Mouse (Mus musculus): ENCODE measurements around the gene Vac14. TPM values are rescaled to one million over a fixed set of nuclear protein-coding genes. Genes with fewer than 3 reads are reported as not detected.

The Vac14 gene
- polyA plus RNA-seq, 1 experiment from 2014 or later, result 16.7 TPM

- no peaks in the 10 kb centered on the region for H3K9me3 ChIP-seq
- WGBS, result 82% methylated on average over 5 of the region's 5 CpGs
- no peaks in the 10 kb centered on the region for H3K27me3 ChIP-seq
- H3K27ac ChIP-seq, result no peak overlapping the region
- no peak overlapping the region for H3K9ac ChIP-seq
- H3K36me3 ChIP-seq, result peaks cover 16% of the 10 kb centered on the region
- ATAC-seq (ENCODE audit: low FRiP score, low read depth), result no peak
- H3K4me2 ChIP-seq (replicated peaks), result no peak overlapping the region
- peaks cover 23% of the 10 kb centered on the region for H3K4me1 ChIP-seq
- no peak overlapping the region for H3K4me3 ChIP-seq
Observed at GRCm38 (mm10) chr8:110697571-110697970, 79.2 kb downstream of the Vac14 start.

- no peak overlapping the region for H3K27ac ChIP-seq
- H3K4me2 ChIP-seq (replicated peaks), result no peak overlapping the region
- peaks cover 29% of the 10 kb centered on the region for H3K4me1 ChIP-seq
- WGBS, result 69% methylated on average over 1 of the region's 1 CpGs
- no peak overlapping the region for H3K9ac ChIP-seq
- no peaks in the 10 kb centered on the region for H3K9me3 ChIP-seq
- ATAC-seq (ENCODE audit: low FRiP score, low read depth), result no peak
- peaks cover 16% of the 10 kb centered on the region for H3K36me3 ChIP-seq
- H3K27me3 ChIP-seq, result no peaks in the 10 kb centered on the region
- no peak overlapping the region for H3K4me3 ChIP-seq
Observed at GRCm38 (mm10) chr8:110698098-110698497, 79.7 kb downstream of the Vac14 start.

- Histone ChIP-seq H3K9me3 (no peaks in the 10 kb centered on the region), H3K36me3 (peaks cover 16% of the 10 kb centered on the region), H3K27me3 (no peaks in the 10 kb centered on the region), H3K4me3 (no peak overlapping the region), H3K4me1 (peaks cover 42% of the 10 kb centered on the region), H3K27ac (no peak overlapping the region), H3K9ac (no peak overlapping the region), H3K4me2 (replicated peaks) (no peak overlapping the region)
- no peak for ATAC-seq (ENCODE audit: low FRiP score, low read depth)
- 77% methylated on average over 7 of the region's 7 CpGs for WGBS
Observed at GRCm38 (mm10) chr8:110699501-110699900, 81.1 kb downstream of the Vac14 start.

GRCm38 (mm10) chr8:110700561-110700960 lies 82.2 kb downstream of the Vac14 start:
- no peaks in the 10 kb centered on the region for H3K27me3 ChIP-seq
- H3K27ac ChIP-seq, result no peak overlapping the region
- ATAC-seq (ENCODE audit: low FRiP score, low read depth), result no peak
- H3K36me3 ChIP-seq, result peaks cover 16% of the 10 kb centered on the region
- H3K9ac ChIP-seq, result no peak overlapping the region
- no peak overlapping the region for H3K4me3 ChIP-seq
- no peaks in the 10 kb centered on the region for H3K9me3 ChIP-seq
- 85% methylated on average over 2 of the region's 2 CpGs for WGBS
- no peak overlapping the region for H3K4me2 ChIP-seq (replicated peaks)
- H3K4me1 ChIP-seq, result peaks cover 43% of the 10 kb centered on the region

GRCm38 (mm10) chr8:110702636-110703459 lies 84.5 kb downstream of the Vac14 start:
- Histone ChIP-seq H3K27ac (peak overlapping the region; percentile 88), H3K9ac (peak overlapping the region; percentile 50), H3K36me3 (peaks cover 10% of the 10 kb centered on the region; the same call in 1 of the 2 replicates), H3K4me3 (no peak overlapping the region), H3K4me1 (peaks cover 48% of the 10 kb centered on the region), H3K9me3 (no peaks in the 10 kb centered on the region), H3K4me2 (replicated peaks) (peak overlapping the region; percentile 31), H3K27me3 (no peaks in the 10 kb centered on the region)
- WGBS, result 40% methylated on average over 9 of the region's 9 CpGs
- peak; percentile 34; the same call in 1 of the 2 replicates for ATAC-seq (ENCODE audit: low FRiP score, low read depth)

GRCm38 (mm10) chr8:110703460-110704061 lies 85.2 kb downstream of the Vac14 start:
- Histone ChIP-seq H3K9me3 (no peaks in the 10 kb centered on the region), H3K4me2 (replicated peaks) (peak overlapping the region; percentile 31; the same call in 1 of the 2 replicates), H3K36me3 (peaks cover 10% of the 10 kb centered on the region; the same call in 1 of the 2 replicates), H3K4me1 (peaks cover 48% of the 10 kb centered on the region), H3K4me3 (no peak overlapping the region), H3K27me3 (no peaks in the 10 kb centered on the region), H3K9ac (peak overlapping the region; percentile 50), H3K27ac (peak overlapping the region; percentile 88)
- ATAC-seq (ENCODE audit: low FRiP score, low read depth), result no peak
- 62% methylated on average over 9 of the region's 9 CpGs for WGBS

- no peak overlapping the region for H3K4me2 ChIP-seq (replicated peaks)
- no peaks in the 10 kb centered on the region for H3K27me3 ChIP-seq
- no peak overlapping the region for H3K4me3 ChIP-seq
- H3K9me3 ChIP-seq, result no peaks in the 10 kb centered on the region
- peaks cover 52% of the 10 kb centered on the region for H3K4me1 ChIP-seq
- ATAC-seq (ENCODE audit: low FRiP score, low read depth), result no peak
- WGBS, result 79% methylated on average over 3 of the region's 3 CpGs
- H3K9ac ChIP-seq, result no peak overlapping the region
- peaks cover 10% of the 10 kb centered on the region; the same call in 1 of the 2 replicates for H3K36me3 ChIP-seq
- peak overlapping the region; percentile 88; the same call in 1 of the 2 replicates for H3K27ac ChIP-seq
Observed at GRCm38 (mm10) chr8:110704103-110704502, 85.7 kb downstream of the Vac14 start.

- Histone ChIP-seq H3K4me2 (replicated peaks) (no peak overlapping the region), H3K9ac (no peak overlapping the region), H3K36me3 (peaks cover 15% of the 10 kb centered on the region; the same call in 1 of the 2 replicates), H3K27ac (peak overlapping the region; percentile 48), H3K9me3 (no peaks in the 10 kb centered on the region), H3K4me1 (peaks cover 66% of the 10 kb centered on the region), H3K27me3 (no peaks in the 10 kb centered on the region), H3K4me3 (no peak overlapping the region)
- 67% methylated on average over 14 of the region's 14 CpGs for WGBS
- ATAC-seq (ENCODE audit: low FRiP score, low read depth), result no peak
Observed at GRCm38 (mm10) chr8:110705391-110706287, 87.3 kb downstream of the Vac14 start.

- H3K36me3 ChIP-seq, result peaks cover 14% of the 10 kb centered on the region
- H3K9ac ChIP-seq, result no peak overlapping the region
- 84% methylated on average over 3 of the region's 3 CpGs for WGBS
- no peaks in the 10 kb centered on the region for H3K9me3 ChIP-seq
- H3K4me1 ChIP-seq, result peaks cover 71% of the 10 kb centered on the region
- H3K27ac ChIP-seq, result peak overlapping the region; percentile 48
- no peak for ATAC-seq (ENCODE audit: low FRiP score, low read depth)
- no peaks in the 10 kb centered on the region for H3K27me3 ChIP-seq
- no peak overlapping the region for H3K4me3 ChIP-seq
- no peak overlapping the region for H3K4me2 ChIP-seq (replicated peaks)
Observed at GRCm38 (mm10) chr8:110706288-110706870, 88.0 kb downstream of the Vac14 start.

GRCm38 (mm10) chr8:110708429-110708828 lies 90.0 kb downstream of the Vac14 start:
- H3K4me1 ChIP-seq, result peaks cover 52% of the 10 kb centered on the region
- no peak overlapping the region for H3K4me2 ChIP-seq (replicated peaks)
- WGBS, result 87% methylated on average over 11 of the region's 11 CpGs
- no peaks in the 10 kb centered on the region for H3K27me3 ChIP-seq
- H3K9me3 ChIP-seq, result no peaks in the 10 kb centered on the region
- no peak for ATAC-seq (ENCODE audit: low FRiP score, low read depth)
- H3K36me3 ChIP-seq, result peaks cover 28% of the 10 kb centered on the region
- no peak overlapping the region for H3K9ac ChIP-seq
- no peak overlapping the region for H3K4me3 ChIP-seq
- H3K27ac ChIP-seq, result no peak overlapping the region

GRCm38 (mm10) chr8:110710593-110710992 lies 92.2 kb downstream of the Vac14 start:
- 52% methylated on average over 3 of the region's 3 CpGs for WGBS

More at GRCm38 (mm10) chr8:110710593-110710992, 92.2 kb downstream of the Vac14 start:
- no peak overlapping the region for H3K4me2 ChIP-seq (replicated peaks)
- ATAC-seq (ENCODE audit: low FRiP score, low read depth), result no peak
- H3K27me3 ChIP-seq, result no peaks in the 10 kb centered on the region
- no peak overlapping the region for H3K27ac ChIP-seq
- no peak overlapping the region for H3K4me3 ChIP-seq
- peaks cover 43% of the 10 kb centered on the region for H3K4me1 ChIP-seq
- H3K9ac ChIP-seq, result no peak overlapping the region
- H3K36me3 ChIP-seq, result peaks cover 35% of the 10 kb centered on the region
- no peaks in the 10 kb centered on the region for H3K9me3 ChIP-seq

Data from limb, embryonic 13.5 days (tissue).